Mouse (Mus musculus): ENCODE data around the gene Hoxd1.

The Hoxd1 gene

DNA sequence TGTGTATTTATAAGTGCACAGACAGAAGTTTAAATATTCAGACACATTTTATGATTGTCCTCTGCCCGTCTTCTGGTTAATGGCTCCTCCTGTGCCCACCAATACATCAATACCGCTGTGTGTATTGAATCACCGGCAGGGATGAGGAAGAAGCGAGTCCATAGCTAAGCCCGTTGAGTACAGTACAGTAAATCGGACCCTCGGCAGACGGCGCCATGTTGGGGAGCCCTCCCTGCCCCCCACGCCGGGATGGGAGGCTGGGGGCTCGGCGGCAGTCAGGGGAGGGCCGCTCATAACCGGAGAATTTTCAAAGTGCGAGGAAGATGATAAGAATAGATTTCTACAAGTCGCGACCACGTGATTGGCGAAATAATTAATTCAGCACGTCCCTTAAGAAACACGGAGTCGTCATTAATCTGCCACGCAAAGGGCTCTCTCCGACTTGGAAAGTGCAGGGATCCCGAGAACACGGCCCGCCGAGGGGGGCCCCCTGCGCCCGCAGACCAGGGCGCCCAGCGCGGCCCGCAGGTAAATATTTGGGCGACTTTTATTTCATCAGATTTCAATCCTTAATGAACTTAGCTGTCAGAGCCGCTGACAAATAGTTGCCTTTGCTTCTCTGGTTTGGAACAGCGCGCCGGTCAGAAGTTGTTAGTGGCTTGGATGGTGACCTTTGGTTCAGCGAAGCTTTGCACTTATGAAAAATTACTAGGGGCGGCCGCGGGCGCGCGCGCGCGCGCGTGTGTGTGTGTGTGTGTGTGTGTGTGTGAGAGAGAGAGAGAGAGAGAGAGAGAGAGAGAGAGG lies 30.1 kb upstream of the Hoxd1 start:
- DNase-seq (ENCODE audit: low spot score) = no peak

DNA sequence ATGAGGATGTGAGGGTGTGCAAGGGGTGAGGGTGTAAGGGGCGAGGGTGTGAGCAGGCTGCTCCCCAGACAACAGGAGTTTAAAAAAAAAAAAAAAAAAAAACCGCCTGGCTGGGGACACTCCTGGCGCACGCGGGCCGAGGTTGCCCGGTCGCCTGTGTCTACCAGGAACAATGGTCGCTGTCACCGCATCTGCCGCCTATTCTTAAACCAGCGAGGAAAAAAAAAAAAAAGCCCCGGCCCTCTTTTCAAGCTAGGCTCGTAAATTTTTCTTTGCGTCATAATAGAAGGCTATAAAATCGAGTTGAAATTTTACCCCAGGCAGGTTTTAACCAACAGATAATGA lies 29.5 kb upstream of the Hoxd1 start:
- no peak for DNase-seq (ENCODE audit: low spot score)

DNA sequence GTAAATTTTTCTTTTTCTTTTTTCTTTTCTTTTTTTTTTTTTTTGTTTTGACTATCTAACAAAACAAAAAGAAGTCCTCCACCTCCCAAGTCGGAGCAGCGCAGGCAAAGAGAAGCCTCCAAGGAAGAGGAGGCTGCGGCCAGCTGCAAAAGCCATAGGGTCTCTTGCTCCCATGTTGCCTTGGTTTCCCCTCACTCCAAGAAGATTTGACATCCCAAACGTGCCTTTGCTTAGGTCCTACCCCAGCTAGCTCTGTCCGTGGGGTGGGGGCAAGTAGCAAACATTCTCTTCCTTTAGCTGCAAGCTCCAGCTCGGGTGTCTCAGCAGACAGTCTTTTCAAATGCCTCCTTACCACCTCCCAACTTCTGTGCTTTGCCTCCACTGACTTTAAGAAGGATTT lies 29.0 kb upstream of the Hoxd1 start:
- DNase-seq (ENCODE audit: low spot score) = no peak

DNA sequence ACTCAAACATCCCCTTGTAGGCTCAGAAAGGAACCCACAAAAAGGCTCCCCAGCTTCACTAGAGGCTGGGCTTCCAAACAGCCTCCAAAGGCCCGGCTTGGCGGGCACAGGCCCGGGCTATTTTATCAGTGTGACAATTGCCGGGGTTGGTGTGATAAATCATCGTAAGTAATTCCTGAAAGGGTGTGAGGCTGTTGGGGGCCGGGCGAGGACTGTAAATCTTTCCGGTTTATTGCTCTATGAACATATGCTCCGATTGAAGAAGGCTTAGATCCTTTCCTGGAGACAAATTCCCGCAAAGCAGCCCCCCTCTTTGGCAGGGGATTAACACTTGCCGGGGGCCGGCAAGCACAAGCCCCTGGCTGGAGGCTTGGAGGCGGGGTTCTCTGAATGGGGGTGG lies 28.3 kb upstream of the Hoxd1 start:
- DNase-seq (ENCODE audit: low spot score) = no peak

DNA sequence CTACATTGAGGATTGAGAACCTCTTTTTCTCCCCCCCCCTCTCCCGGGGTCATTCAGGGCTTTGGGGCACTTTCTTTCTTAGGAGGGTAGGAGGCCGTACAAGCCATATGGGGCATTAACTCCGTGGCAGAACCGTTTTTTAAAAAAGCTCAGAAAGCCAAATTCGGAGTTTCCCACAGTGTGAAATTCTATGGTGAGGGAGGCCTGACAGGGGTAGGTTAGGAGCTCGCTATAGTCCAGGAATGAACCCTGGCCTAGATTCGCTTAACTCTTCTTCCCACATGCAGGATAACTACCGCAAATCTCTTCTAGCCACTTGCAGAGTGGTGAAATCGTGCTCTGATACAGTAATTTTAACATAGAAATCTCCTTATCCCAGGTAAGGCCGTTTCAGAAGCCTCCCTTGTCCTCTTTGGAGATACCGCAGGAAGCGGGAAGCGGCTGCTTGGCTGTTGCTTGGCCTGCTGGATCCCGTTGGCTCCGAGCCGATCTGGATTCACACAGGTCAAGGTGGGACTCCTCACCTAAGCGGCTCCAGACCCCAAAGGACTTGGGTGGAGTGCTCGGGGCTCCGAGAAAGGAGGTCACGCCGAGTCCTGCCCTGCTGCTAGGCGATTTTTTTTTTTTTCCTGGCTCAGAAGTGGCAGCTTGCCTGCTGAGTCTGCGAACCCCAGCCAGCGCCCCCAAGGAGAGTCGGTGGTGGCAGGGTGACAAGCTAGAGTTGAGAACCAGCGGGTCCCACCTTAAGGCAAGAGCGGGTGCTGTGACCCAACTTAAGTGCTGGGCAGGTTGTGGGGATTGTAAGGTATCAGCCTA lies 27.6 kb upstream of the Hoxd1 start:
- no peak for DNase-seq (ENCODE audit: low spot score)

DNA sequence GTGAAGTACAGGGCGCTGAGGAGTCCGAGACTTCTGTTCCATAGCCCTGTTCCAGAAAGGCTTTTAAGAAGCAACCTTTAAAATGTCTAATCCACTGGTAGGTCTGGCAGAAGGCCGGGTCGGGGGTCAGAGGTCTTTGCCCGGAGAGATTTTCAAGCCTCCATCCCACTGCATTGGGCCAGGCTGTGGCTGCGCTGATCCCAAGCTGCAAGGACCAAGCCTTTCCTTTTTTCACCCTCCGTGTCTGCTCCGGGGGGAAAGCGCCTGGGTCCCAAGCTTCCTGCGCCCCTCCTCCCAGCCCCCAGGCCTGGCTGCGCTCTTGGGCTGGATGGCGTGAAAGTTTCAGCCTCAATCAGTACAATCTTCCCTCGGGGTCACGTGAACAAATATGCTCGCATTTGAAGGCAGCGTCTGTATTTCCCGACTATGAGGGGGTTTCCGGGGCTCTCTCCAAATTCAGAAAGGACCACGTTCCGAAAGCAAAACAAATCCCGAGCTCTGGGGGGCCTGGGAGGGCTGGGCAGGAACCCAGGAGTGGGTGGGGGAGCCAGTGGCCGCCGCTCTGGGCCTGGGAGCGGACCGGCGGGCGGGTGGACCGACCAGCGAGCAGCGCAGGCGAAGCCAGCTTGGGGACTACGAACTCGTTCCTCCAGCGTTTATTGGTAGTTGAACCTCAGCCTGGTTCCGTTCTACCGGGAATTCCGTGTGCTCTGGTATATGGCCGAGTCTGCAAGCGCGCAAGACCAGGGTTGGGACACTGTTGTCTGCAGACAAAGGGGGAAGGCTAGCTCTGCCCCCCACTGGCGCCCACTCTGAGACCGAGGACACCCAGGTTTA lies 26.7 kb upstream of the Hoxd1 start:
- no peak for DNase-seq (ENCODE audit: low spot score)

DNA sequence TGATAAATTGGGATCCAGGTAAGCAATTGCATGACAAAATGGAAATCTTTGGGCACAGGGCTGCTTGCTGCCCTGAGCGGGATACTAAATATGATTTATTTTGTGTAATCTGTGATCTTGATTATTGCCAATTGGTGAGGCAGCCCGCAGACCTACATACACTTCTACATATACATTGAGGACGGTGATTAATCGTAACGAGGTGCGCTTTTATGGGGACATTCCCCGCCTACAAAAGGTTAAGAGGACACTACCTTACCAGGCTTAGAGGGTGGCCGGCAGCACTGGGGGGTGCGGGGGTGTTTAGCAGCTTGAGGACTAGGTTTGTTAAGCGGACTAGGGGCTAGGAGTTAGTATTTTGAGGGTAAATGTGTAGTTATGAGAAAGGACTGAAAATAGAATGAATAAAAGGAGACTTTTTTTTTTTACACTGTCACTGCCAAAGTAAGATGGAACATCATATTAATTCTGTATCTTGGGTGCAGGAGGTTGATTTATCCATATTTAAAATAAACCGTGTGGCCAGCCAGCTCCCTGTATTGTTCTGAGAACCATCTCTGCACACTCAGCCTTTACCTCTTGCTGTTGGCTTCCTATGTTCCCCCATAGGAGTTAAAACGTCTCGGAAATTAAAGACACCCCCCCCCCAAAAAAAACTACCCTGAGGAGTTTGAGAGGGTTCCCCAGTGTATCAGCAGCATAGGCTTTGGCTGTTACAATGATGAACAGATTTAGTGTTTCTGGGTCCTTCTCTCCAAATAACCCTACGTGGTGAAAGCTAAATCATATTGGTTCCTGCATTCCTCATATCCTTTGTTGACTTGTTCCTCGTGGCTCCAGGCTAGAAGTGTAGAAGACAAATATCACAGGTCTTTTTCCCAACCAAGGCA lies 25.8 kb upstream of the Hoxd1 start:
- no peak for DNase-seq (ENCODE audit: low spot score)

DNA sequence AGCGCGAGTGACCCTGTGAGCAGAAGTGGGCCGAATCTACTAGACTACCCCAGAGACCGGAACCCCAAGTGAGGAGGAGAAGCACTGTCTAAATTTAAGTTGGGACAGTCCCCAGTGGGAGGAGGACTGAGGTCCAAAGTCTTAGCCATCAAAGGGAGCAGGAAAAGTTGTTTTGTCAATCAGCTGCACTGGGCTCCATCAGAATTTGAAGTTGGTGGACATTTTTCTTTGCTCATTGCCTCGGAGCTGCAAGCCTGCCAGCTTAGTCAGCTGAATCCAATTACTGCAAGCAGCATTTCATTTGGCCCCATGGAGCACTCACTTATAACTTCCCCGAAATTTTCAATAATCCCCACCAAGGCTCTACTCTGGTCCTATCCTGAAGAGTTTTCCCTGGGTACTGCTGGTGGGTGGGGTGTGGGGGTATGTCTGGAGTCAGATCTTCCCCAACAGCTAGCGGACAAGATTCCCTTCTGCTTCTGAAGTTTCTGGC lies 25.2 kb upstream of the Hoxd1 start:
- DNase-seq (ENCODE audit: low spot score) = no peak

DNA sequence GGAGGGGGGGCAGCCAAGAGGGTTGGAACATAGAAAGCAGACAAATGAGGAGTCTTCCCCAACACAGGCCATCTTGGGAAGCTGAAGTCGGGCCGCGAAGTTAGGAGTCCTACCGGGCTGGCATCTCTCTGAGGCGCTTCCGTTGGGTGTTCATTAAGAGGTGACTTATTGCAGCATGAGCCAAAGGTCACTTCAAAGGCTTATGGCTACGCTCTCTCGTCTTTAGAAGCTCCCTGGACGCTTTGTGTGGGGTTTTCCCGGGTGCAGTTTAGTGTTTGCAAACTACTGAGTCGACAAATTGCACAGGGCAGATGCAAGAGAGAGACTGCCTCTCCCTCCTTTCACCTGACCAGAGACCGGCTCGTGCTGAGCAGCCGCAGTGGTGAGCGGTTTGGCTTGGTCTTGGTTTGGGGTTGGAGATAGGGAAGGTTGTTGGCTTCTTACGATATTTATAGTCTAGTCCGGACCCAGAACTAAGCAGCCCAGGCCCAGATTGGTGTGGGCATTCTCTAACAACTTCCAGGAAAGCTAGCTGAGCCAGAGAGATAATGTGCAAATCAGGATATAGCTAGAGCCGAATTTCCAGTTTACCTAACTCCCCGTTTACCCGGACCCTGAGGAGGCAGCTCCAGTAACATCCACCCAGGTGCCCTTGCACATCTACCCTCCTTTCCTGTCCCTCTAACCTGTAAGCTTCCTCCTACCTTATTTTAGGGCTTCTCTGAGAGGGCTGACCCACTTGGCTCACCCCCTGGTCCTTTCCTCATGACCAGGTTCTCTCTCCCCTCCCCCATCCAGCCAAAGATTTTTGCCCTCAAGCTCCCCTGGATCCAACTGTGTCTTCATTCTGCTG lies 23.9 kb upstream of the Hoxd1 start:
- DNase-seq (ENCODE audit: low spot score) = no peak

DNA sequence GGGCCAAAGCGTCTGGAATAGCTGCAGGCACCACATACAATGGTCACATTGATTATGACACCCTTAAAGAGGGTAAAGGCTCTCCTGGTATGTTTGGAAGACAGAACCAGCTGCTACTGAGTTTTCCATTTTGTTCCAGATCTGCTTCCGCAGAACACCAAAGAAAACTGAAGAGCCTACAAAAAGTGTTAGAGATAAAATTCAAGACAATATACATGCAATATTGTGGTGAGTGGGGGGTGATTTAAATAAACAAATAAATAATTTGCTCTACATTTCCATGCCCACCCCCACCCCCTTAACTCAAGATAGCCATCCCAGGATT lies 23.3 kb upstream of the Hoxd1 start:
- DNase-seq (ENCODE audit: low spot score) = no peak

DNA sequence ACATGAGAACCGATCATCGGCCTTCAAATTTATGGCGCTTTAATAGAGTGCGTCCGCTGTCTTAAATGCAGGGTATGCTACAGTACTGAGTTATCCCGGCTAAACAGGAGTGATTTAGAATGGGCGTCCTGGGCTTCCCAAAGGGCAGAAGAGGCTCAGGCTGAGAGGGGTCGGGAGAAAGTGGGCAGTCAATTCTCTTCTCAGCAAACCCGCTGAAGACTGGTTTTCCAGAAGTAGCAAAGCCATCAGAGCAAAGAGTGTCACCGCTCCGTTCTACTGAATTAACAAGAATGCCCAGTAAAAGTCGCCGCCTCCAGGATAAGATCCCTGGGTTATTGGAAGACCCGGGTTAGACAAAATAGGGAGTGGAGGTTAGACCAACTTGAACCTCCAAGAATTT lies 22.9 kb upstream of the Hoxd1 start:
- DNase-seq (ENCODE audit: low spot score) = no peak

DNA sequence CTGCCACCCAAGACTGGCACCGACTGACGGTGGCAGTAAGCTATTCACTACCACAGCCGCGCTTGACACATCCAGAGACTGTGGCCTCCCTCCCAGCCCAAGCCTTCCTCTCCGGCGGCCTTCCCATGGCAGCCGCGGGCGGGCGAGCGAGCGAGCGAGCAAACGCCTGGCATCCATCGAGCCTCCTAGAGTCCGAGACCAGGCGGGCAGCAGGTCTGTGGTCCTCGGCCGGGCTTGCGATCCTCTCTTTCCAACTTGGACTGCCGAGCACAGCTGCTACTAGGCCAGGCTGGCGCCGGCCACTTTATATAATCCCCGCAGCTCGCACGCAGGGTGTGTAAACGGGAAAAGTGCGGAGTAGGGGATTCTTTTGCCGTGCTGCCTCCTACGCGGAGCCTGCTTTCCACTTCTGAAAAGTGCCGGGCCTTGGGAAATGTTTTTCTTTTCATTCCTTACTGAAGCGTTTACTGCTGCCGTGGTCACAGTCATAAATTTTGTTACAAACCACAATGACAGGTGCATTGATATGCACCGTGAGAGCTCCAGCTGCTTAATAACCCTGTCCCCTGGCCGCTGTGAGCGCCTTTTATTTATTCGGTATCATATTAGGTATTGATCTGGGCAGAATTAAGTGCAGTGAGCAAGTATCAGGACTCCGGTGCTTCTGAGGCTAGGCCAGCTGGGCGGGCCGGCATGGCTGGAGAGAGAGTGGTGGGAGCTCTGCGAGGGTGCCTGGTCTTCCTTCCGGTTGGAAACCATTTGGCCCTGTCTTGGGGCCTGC lies 22.3 kb upstream of the Hoxd1 start:
- DNase-seq (ENCODE audit: low spot score) = no peak

DNA sequence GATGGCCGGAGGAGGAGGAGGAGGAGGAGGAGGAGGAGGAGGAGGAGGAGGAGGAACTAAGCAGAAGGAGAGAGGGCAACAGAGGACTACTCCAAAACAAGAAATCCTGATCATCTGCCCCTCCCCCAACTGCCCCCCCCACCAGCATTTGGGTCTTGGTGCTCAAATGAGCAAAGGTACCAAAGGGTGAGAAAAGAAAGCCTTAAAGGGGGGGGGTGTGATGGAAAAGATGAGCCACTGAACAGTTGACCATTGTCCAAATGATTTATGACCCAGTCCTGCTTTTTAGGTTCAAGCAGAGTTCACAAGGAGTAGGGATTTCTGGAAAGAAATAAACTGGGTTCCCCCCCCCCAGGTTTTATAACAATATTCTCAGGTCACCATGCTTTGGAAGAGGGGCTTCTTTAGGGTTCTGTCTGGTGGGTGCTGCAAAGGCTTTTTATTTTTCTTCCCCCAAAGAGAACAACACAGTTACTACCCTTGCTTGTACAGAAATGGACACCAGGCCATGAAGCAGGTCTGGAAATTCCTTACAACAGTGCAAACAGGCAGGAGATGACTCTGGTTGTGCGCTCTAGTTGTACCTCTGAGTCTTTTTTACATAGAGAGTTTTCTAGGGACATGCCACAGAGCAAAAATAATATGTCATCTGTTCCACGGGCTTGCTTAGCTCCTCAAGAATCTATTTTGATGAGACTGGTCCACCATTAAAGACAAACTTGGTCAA lies 21.4 kb upstream of the Hoxd1 start:
- no peak for DNase-seq (ENCODE audit: low spot score)

DNA sequence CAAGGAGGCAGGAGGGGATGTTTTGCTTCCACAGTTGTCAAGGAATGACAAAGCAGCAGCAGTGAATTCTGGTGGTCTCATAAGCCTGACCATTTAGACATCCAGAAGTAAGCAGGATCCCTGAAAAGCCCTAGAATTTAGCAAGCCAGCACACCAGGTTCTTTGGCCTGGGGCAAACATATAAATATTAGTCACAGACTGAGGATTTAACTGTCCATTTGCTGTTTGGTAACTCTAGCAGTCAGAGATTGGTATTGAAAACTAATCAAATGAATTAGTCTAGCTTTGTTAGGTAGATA lies 20.9 kb upstream of the Hoxd1 start:
- DNase-seq (ENCODE audit: low spot score) = no peak

DNA sequence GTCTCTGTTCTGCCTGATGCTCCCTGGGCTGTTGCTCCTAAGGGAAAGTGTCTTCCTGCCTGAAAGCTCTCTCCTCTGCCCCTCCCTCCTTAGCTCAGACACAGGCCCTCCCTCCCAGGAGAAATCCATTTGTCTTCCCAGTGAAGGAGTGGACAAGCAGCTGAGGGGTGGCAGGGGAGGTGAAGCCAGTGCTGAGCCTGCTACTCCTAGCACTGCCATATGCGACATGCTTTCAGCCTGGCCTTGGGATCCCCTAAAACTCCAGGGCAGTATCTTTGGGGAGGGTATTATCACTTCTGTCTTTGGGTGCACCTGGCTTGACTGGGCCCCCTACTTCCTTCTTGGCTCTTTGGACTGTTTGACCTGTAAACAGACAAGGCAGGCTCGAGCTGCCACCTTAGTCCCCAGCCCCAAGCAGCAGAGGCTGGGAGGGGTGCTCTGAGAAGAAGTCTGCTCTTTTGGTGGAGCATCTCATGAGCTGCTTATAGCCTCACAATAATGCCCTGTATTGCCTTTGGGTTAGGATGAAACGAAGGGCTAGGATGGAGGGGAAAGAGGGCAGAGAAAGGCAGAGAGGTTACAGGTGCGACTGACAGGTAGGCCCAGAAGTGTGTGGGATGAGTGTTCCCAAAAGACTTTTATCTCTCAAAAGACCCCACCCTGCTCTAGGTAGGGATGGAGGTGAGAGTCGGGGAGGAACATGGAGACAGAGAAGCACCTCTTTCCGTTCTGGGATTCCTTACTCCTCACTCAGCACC lies 17.1 kb upstream of the Hoxd1 start:
- DNase-seq (ENCODE audit: low spot score) = no peak

DNA sequence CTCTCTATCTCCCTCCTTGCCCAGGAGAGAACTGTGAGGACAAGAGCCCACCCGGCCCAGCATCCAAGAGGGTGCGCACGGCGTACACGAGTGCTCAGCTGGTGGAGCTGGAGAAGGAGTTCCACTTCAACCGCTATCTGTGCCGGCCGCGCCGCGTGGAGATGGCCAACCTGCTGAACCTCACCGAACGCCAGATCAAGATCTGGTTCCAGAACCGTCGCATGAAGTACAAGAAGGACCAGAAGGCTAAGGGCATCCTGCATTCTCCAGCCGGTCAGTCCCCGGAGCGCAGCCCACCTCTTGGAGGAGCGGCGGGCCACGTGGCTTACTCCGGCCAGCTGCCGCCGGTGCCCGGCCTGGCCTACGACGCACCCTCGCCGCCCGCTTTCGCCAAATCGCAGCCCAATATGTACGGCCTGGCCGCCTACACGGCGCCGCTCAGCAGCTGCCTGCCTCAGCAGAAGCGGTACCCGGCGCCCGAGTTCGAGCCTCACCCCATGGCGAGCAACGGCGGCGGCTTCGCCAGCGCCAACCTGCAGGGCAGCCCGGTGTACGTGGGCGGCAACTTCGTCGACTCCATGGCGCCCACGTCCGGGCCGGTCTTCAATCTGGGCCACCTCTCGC lies 16.4 kb upstream of the Hoxd1 start:
- DNase-seq (ENCODE audit: low spot score) = no peak

DNA sequence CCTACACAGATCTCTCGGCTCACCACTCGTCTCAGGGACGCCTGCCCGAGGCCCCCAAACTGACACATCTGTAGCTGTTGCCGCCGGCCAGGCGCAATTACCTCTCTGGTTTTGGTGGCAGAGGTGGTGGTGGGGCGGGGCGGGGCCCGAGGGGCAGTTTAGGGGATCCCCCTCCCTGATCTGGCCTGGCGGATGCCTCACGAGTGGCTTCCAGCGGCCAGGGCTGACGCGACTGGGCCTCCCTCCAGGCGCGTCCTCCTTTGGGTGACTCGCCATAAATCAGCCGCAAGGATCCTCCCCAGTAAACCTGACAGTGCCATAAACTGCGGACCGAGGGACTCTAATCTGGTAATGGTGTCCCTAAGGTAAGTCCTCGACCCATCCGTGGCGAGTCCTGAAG lies 15.8 kb upstream of the Hoxd1 start:
- no peak for DNase-seq (ENCODE audit: low spot score)

DNA sequence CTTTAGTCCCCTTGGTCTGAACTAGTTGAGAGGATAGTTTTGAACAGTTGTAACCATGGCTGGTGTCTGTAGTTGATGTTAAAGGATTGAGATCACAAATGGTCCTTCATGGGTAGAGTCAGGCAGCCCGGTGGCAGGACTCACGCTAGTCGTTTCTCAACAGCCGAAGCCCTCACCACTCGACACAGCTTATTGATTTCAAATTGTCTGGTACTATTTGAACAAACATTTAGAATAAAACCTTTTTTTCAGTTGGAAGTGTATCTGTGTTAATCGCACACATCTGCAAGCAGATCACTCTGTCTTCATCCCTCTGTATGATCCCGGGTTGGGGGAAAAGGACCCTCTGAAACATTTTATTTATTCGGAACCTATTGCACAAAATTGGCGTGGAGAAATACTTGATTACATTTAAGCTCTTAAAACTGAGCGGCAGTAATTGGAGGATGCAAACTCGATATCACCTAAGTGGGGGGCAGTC lies 15.1 kb upstream of the Hoxd1 start:
- DNase-seq (ENCODE audit: low spot score) = no peak

Measured in urinary bladder, postnatal 10 days (tissue).